Mouse (Mus musculus) CH12.LX (cell line): ENCODE results near the gene Spire2. TPM values are rescaled to one million over a fixed set of nuclear protein-coding genes. Genes with fewer than 3 reads are reported as not detected.

Experiments used
- DNase-seq: peaks from one replicate; pipeline ENCODE4 v3.0.0-alpha.2; 2013; ENCODE audit errors: extremely low read depth
- H3K27ac ChIP-seq: 2 replicates; pipeline ENCODE4 v1.5.1; 2012; ENCODE audit warnings: low read depth, mild to moderate bottlenecking, control low read depth, moderate library complexity; ENCODE audit not compliant: insufficient read depth
- H3K27me3 ChIP-seq: replicated peaks from 2 replicates; pipeline ENCODE3; 2012; ENCODE audit warnings: inconsistent platforms
- H3K36me3 ChIP-seq, 2 experiments: replicated peaks in 1 of 2; 2 replicates each; pipeline versions ENCODE3 to v1.6.1; 2012; ENCODE audit warnings: inconsistent platforms in 1 of 2, low read length in 1 of 2, mild to moderate bottlenecking in 1 of 2, mixed read lengths in 1 of 2, moderate library complexity in 1 of 2; ENCODE audit not compliant: control insufficient read depth in 1 of 2, insufficient read depth in 1 of 2
- H3K4me1 ChIP-seq, 2 experiments: 2 replicates each; pipeline ENCODE4 v1.6.1; 2012; ENCODE audit warnings: inconsistent platforms in 1 of 2, moderate library complexity in 1 of 2; ENCODE audit not compliant: insufficient read depth in 2 of 2, control insufficient read depth in 1 of 2
- H3K4me2 ChIP-seq: 2 replicates; pipeline ENCODE4 v1.6.1; 2012; ENCODE audit warnings: low read depth, mild to moderate bottlenecking, control low read depth; ENCODE audit not compliant: poor library complexity, insufficient read depth, severe bottlenecking
- H3K4me3 ChIP-seq, 3 experiments: fragments of 150-350 bp in 1 of 3; sonication (generic) in 1 of 3; replicated peaks in 1 of 3; 2 replicates each; pipeline versions ENCODE3 to v1.5.1; 2011 to 2012; ENCODE audit warnings: low read depth in 2 of 3, low read length in 2 of 3, mild to moderate bottlenecking in 2 of 3, moderate library complexity in 2 of 3, control low read depth in 1 of 3, improper control_type of control experiment in 1 of 3, inconsistent platforms in 1 of 3, mixed read lengths in 1 of 3; ENCODE audit not compliant: poor library complexity in 1 of 3
- H3K79me2 ChIP-seq: replicated peaks from 2 replicates; pipeline ENCODE4 v1.6.1; 2012; ENCODE audit warnings: mild to moderate bottlenecking, moderate library complexity; ENCODE audit not compliant: control insufficient read depth, poor library complexity, insufficient read depth, severe bottlenecking; ENCODE audit errors: extremely low read depth
- H3K9ac ChIP-seq: 2 replicates; pipeline ENCODE4 v1.6.1; 2012; ENCODE audit warnings: low read depth, mild to moderate bottlenecking, control low read depth, moderate library complexity; ENCODE audit not compliant: insufficient read depth
- H3K9me3 ChIP-seq: replicated peaks from 2 replicates; pipeline ENCODE3; 2012; ENCODE audit warnings: low read length, inconsistent platforms, mixed read lengths
- BHLHE40 ChIP-seq: IDR thresholded peaks from 2 replicates; pipeline ENCODE4 v1.6.1; 2011; ENCODE audit warnings: mild to moderate bottlenecking, low read depth, low read length, improper control_type of control experiment
- CTCF ChIP-seq, 2 experiments: IDR thresholded peaks in 1 of 2; conservative IDR thresholded peaks in 1 of 2; 2 replicates each; pipeline ENCODE4 v1.5.1; 2011 to 2012; ENCODE audit warnings: low read depth in 2 of 2, low read length in 2 of 2, improper control_type of control experiment in 1 of 2, inconsistent platforms in 1 of 2, mild to moderate bottlenecking in 1 of 2, moderate library complexity in 1 of 2
- E2F4 ChIP-seq: IDR thresholded peaks from 2 replicates; pipeline ENCODE4 v1.6.1; 2011; ENCODE audit warnings: low read depth, low read length, improper control_type of control experiment; ENCODE audit not compliant: insufficient replicate concordance
- ELF1 ChIP-seq: IDR thresholded peaks from 2 replicates; pipeline ENCODE4 v1.6.1; 2014; ENCODE audit warnings: low read depth, mild to moderate bottlenecking, inconsistent platforms, low read length, improper control_type of control experiment
- EP300 ChIP-seq: IDR thresholded peaks from 2 replicates; pipeline ENCODE4 v1.6.1; 2011; ENCODE audit warnings: low read length, improper control_type of control experiment
- ETS1 ChIP-seq: conservative IDR thresholded peaks from 2 replicates; pipeline ENCODE4 v1.6.1; 2012; ENCODE audit warnings: low read depth, mild to moderate bottlenecking, inconsistent platforms, low read length, improper control_type of control experiment, moderate library complexity
- GABPA ChIP-seq: IDR thresholded peaks from 2 replicates; pipeline ENCODE4 v1.6.1; 2012; ENCODE audit warnings: low read depth, low read length, improper control_type of control experiment, inconsistent platforms; ENCODE audit not compliant: insufficient replicate concordance
- IRF4 ChIP-seq: IDR thresholded peaks from 2 replicates; pipeline ENCODE4 v1.6.1; 2014; ENCODE audit warnings: low read depth, mild to moderate bottlenecking, inconsistent platforms, low read length, improper control_type of control experiment
- JUND ChIP-seq: conservative IDR thresholded peaks from 2 replicates; pipeline ENCODE4 v1.6.1; 2011; ENCODE audit warnings: low read depth, low read length, improper control_type of control experiment
- KAT2A ChIP-seq: IDR thresholded peaks from 2 replicates; pipeline ENCODE4 v1.6.1; 2012; ENCODE audit warnings: low read length, improper control_type of control experiment, inconsistent platforms; ENCODE audit not compliant: insufficient replicate concordance
- MXI1 ChIP-seq: IDR thresholded peaks from 2 replicates; pipeline ENCODE4 v1.6.1; 2011; ENCODE audit warnings: mild to moderate bottlenecking, low read depth, low read length, improper control_type of control experiment
- NELFE ChIP-seq: IDR thresholded peaks from 2 replicates; pipeline ENCODE4 v1.6.1; 2011; ENCODE audit warnings: low read depth, low read length, improper control_type of control experiment
- PAX5 ChIP-seq: IDR thresholded peaks from 2 replicates; pipeline ENCODE4 v1.6.1; 2012; ENCODE audit warnings: low read length, inconsistent platforms, mixed read lengths
- POLR2AphosphoS2 ChIP-seq: IDR thresholded peaks from 2 replicates; pipeline ENCODE4 v1.6.1; 2011; ENCODE audit warnings: low read depth, low read length, improper control_type of control experiment
- RCOR1 ChIP-seq: conservative IDR thresholded peaks from 2 replicates; pipeline ENCODE4 v1.6.1; 2012; ENCODE audit warnings: low read depth, mild to moderate bottlenecking, inconsistent platforms, low read length, improper control_type of control experiment
- SIN3A ChIP-seq: IDR thresholded peaks from 2 replicates; pipeline ENCODE4 v1.6.1; 2012; ENCODE audit warnings: low read length, improper control_type of control experiment, inconsistent platforms
- SMC3 ChIP-seq: IDR thresholded peaks from 2 replicates; pipeline ENCODE4 v1.6.1; 2011; ENCODE audit warnings: low read depth, low read length, improper control_type of control experiment
- TBP ChIP-seq: conservative IDR thresholded peaks from 2 replicates; pipeline ENCODE4 v1.6.1; 2011; ENCODE audit warnings: low read depth, low read length, improper control_type of control experiment
- TCF12 ChIP-seq: IDR thresholded peaks from 2 replicates; pipeline ENCODE4 v1.6.1; 2014; ENCODE audit warnings: low read depth, mild to moderate bottlenecking, inconsistent platforms, low read length, improper control_type of control experiment
- USF2 ChIP-seq: conservative IDR thresholded peaks from 2 replicates; pipeline ENCODE4 v1.6.1; 2011; ENCODE audit warnings: low read depth, low read length, improper control_type of control experiment
- ZKSCAN1 ChIP-seq: IDR thresholded peaks from 2 replicates; pipeline ENCODE4 v1.6.1; 2012; ENCODE audit warnings: low read depth, inconsistent platforms, low read length, improper control_type of control experiment, borderline replicate concordance
- ZMIZ1 ChIP-seq: IDR thresholded peaks from 2 replicates; pipeline ENCODE4 v1.6.1; 2012; ENCODE audit warnings: low read depth, mild to moderate bottlenecking, inconsistent platforms, low read length, improper control_type of control experiment
- dilution Hi-C: fragments of 300-500 bp; cut with MboI; formaldehyde crosslinking; loops from 2 replicates; pipeline ENCODE4 v1.14.3; 2020; ENCODE audit warnings: low sequenced_read_pairs; ENCODE audit not compliant: extremely low pct_unique_long_range_greater_than_20kb, extremely low pct_ligation_motif_present
- in situ Hi-C: fragments of 300-500 bp; cut with MboI; formaldehyde crosslinking; loops from 3 replicates; pipeline ENCODE4 v1.14.3; 2019; ENCODE audit warnings: low sequenced_read_pairs, low pct_ligation_motif_present, low pct_unique_long_range_greater_than_20kb, mixed read lengths
- polyA plus RNA-seq: library from polyadenylated mRNA; unstranded; fragments of >175 nt; gene quantifications from 2 replicates; pipeline ENCODE4 v1.2.1, GENCODE M21; 2012; ENCODE audit warnings: low read depth; ENCODE audit not compliant: insufficient read length
- total RNA-seq, 2 experiments: library from RNA; depleted of rRNA; stranded (reverse); fragments of 300-350 nt in 1 of 2; fragments of >200 nt in 1 of 2; gene quantifications; 2 replicates each; pipeline ENCODE4 v1.2.3; 2012 to 2014

Gene Spire2
- total and polyA plus RNA-seq, 3 experiments: 1.1 to 2.9 (median 2.6) TPM

DNA sequence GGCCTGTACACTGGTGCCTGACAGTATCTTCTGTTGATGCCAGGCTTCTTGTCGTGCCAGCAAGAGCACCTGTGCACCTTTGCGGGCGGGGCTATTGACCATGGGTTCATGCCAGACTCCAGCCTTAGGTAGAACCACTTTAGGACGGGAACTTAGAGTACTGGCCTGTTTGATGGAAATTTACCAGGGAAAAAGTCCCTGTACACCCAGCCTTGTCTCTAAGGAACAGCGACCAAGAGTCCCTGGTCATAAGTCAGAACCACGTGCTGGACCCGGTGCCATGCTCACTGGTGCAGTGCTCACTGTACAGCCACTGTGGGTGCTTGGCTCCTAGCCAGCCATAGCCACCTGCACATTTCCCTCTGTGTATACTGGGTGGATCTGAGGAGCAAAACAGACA lies 56.5 kb downstream of the Spire2 start:
- no peak for DNase-seq
- H3K4me3 ChIP-seq: no peak overlapping the region
- no peak overlapping the region for H3K9ac ChIP-seq
- no peak overlapping the region for H3K4me2 ChIP-seq
- no peaks in the 10 kb centered on the region for H3K79me2 ChIP-seq
- H3K27me3 ChIP-seq: no peaks in the 10 kb centered on the region
- TF ChIP-seq GABPA (no peak), SIN3A (no peak), ZMIZ1 (no peak), ETS1 (no peak), JUND (no peak), TCF12 (no peak), SMC3 (no peak), ZKSCAN1 (no peak), IRF4 (no peak), TBP (no peak), USF2 (no peak), MXI1 (no peak), PAX5 (no peak), BHLHE40 (no peak), CTCF (conservative IDR thresholded peaks at IDR 0.05 in 1 of 2, IDR thresholded peaks at IDR 0.05 in 1 of 2; ENCODE audit: low read depth in 2 of 2, low read length in 2 of 2) (no peak), NELFE (no peak)
- in situ Hi-C loops (no loop called here), dilution Hi-C loops (no loop called here)
- no peak overlapping the region for H3K27ac ChIP-seq
- no peaks in the 10 kb centered on the region for H3K9me3 ChIP-seq
- H3K36me3 ChIP-seq: peaks cover 90 to 100% of the 10 kb centered on the region in 2 experiments
- H3K4me1 ChIP-seq: no peaks in the 10 kb centered on the region

DNA sequence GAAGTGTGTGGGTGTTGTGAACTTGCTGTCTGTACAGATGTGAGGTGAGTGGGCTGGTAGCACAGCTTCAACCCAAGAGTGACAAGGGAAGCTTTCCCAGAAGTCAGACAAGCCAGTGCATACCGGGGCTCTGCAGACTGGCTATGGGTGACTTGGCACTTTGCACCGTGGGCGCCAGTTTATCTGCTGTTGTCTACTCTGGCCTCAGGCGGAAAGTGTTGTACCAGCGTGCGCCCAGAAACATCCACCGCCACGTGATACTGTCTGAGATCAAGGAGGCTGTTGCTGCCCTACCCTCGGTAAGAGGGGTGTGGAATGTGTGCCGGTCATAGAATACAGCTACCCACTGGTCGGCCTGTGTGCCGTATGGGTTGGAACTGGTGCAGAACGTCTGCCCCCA lies 65.8 kb downstream of the Spire2 start:
- Histone ChIP-seq H3K27me3 (no peaks in the 10 kb centered on the region), H3K79me2 (no peaks in the 10 kb centered on the region), H3K27ac (no peak overlapping the region), H3K4me2 (no peak overlapping the region), H3K36me3 (peaks cover 89 to 98% of the 10 kb centered on the region in 2 experiments), H3K4me3 (no peak overlapping the region), H3K4me1 (no peaks in the 10 kb centered on the region), H3K9ac (no peak overlapping the region), H3K9me3 (no peaks in the 10 kb centered on the region)
- no peak for DNase-seq
- in situ Hi-C loops: no loop called here
- no peak for TF ChIP-seq SMC3
- TF ChIP-seq PAX5: no peak
- TF ChIP-seq TCF12: no peak
- no peak for TF ChIP-seq RCOR1
- TF ChIP-seq GABPA: no peak
- TF ChIP-seq POLR2AphosphoS2: no peak
- no peak for TF ChIP-seq ELF1
- no peak for TF ChIP-seq KAT2A
- TF ChIP-seq EP300: no peak
- no peak for TF ChIP-seq USF2
- TF ChIP-seq TBP: no peak
- no peak for TF ChIP-seq E2F4
- no peak for TF ChIP-seq IRF4
- dilution Hi-C loops: no loop called here
